Mouse (Mus musculus): ENCODE results near the gene Acss3.

Gene Acss3

GRCm38 (mm10) chr10:106998052-106998625 is 125.3 kb downstream of the Acss3 start:
- no peak for DNase-seq

DNA sequence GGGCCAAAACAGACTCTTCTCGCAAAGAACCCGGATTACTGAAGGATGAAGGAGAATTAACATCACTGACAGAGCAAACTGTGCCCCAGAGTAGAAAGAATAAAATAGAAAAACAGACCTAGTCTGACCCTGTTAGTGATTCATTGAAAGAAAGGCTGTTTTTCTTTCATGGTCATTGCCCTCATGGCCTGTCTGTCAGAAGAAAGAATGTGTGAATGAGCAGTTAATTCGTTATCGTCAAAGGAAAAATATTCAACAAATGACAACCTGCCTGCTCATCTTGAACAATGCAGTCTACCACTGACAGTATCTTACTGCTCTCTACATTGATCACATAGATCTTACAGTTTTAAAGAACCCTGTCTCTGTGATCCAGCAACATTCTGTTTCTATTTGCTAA is 134.0 kb downstream of the Acss3 start:
- DNase-seq, result no peak

DNA sequence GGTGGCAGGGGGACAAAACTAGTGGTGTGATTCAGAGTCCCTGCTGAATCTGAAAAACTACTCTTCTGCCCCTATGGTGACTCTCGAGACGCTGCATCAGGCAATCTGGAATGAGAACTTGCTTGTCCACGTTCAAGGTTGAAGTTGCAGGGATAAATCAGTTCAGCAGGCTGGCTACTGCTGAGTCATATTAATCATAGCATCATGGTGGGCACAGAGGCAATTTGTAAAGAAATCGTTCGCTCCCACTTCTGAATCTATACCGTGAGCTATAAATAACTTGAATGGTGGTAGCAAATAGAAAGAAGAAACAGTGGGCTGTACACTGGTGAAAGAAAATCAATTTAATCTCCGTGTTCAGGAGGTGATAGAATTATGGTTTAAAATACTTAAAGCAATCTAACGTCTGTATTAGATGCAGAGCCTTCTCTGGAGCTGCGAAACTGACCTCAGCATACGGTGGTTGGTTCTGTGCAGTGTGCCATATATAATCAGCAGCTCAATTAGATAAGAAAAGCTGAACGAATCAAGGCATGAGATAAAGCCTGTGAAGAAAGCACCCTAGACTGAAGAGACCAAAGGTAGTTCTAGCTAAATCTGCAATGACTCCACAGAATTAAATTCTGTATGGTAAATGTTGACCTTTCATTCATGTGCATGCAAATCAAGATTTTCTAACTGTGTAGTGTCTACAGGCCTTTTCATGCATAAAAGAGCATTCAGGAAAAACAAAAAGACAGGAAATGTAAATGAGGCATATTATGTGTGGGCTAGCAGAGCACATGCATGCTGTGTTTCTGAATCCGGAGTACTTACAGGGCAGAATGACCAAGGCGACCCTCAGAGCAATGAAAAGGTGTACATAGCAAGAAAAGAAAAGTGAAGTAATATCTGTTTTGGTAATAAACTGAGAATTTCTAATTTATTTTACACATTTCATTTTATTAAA is 148.0 kb downstream of the Acss3 start:
- DNase-seq, result no peak

GRCm38 (mm10) chr10:106959026-106959425 is 164.4 kb downstream of the Acss3 start:
- DNase-seq, result no peak

GRCm38 (mm10) chr10:106941380-106941779 is 182.1 kb downstream of the Acss3 start:
- no peak for DNase-seq

GRCm38 (mm10) chr10:106939441-106939840 is 184.0 kb downstream of the Acss3 start:
- DNase-seq, result no peak

GRCm38 (mm10) chr10:106938851-106939250 is 184.6 kb downstream of the Acss3 start:
- no peak for DNase-seq

DNA sequence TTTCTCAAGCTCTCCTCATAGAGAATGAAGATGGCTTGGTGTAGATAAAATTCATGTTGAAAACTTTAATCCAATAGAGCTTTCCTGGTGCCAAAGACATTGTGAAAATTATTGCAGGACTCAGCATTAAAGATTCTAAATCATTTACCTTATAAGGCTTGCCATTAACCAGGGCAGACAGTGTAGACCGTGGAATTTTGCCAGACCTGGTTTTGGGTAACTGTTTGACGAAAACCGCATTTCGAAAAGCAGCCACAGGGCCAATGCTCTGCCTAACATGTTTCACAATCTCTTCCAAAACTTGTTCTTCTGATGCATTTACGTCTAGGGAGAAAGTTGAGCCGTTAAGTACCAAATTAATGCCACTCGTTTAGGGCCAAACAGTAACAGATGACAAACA is 186.5 kb downstream of the Acss3 start:
- DNase-seq, result no peak

DNA sequence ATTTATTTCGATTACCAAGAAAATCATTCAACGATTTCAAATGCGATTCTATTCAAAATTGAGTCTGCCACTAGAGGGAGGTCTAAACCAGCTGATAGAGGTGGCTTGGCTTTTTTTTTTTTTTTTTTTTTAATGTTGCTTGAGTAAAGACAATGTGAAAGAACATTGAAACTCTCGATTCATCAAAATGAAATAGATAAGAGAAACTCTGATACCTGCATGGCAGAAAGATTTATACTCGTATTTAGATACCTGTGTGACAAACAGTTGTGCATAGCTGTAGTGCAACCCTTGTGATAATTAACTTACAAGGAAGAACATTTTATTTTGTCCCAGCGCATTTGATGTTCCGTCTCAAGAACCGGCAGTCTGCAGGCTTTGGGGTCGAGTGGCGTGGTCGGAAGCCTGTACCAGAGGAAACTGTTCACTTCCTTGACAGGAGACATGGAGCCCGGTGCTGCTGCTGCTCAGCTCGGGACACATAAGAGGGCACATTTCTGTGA is 190.8 kb downstream of the Acss3 start:
- DNase-seq, result no peak

DNA sequence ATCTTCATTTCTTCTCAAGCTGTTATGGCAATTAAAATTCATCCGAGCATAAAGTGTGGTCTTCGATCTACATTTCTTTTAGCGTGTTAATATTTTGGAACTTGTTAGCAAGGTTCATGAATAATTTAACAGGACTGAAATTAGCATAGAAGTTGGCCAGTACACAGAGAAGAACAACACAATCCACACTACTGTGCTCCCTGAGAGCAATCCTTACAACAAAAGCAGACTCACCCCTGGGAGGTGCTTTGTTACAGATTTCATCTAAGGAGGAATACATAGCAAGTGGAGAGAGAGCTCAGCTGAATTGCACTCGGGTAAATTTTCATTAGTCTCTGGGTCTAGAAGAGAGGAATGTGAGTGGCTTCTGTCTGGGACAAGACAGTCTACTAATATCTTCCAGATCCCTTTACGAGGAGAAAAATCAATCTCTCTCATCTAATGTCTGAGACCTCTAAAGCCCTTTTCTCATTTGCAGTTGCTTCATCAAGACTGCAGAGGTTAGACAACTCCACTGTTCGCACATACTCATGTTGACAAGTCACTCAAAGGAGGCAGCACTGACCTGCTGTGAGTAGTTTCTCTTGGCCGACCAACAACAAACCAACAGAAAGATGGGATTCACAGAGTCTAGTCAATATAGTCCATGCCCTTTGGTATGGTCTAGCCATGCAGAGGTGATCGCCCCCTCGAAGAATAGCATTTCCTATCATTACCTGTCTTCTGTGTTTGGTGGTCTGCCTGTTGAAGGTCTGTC is 194.7 kb downstream of the Acss3 start:
- no peak for DNase-seq

GRCm38 (mm10) chr10:106924798-106925197 is 198.7 kb downstream of the Acss3 start:
- no peak for DNase-seq

GRCm38 (mm10) chr10:106924334-106924733 is 199.1 kb downstream of the Acss3 start:
- DNase-seq, result no peak

- no peak for DNase-seq
Measured at GRCm38 (mm10) chr10:106914822-106915221, 208.6 kb downstream of the Acss3 start.

DNA sequence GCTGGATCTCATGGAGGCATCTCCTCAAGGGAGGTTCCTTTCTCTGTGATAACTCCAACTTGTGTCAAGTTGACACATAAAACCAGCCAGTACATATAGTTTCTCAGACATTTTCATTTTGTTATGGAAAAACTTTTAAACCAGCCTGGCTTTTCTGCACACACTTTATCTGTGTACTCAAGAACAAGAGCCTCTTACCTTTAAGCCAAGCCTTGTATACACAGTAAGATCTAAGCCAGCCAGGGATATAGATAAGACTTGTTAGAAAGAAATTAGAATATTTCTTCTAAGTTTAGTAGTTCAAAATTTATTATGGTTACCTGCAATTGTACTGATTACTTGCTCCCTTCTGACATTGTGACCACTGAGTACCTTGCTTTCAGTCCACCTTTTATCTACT is 209.2 kb downstream of the Acss3 start:
- no peak for DNase-seq

DNA sequence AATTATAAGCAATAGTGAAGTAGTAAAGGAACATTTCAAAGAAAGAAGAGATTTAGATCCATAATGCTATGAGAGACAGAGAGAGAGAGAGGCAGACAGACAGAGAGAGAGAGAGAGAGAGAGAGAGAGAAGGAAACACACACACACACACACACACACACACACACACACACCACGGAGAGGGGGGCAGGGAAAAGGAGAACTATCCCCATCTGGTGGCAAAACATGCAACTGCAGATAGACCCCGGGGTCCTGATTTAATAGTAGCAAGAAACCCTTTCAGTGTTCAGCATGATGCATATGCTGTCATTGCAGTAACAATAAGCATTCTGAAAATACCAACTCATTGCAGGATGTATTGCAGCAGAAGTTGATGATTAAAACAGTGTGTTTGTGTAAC is 210.4 kb downstream of the Acss3 start:
- no peak for DNase-seq

DNA sequence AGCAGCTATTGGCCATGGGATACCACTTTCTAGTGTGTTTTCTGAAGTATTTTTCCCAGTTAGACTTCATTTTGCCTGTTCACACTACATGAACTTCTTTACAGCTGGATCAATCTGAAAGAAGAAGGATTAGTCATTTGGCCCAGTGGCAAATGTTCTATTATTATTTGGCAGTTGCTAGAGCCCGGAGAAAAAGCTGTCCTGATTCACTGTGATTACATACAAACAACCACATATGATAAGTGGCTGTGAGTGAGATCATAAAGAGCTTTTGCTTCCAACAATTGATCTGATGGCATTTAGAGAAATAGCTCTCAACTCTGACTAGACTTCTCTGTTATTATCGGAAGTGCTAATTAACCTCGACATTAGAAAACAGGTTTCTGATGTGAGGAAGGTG is 213.4 kb downstream of the Acss3 start:
- DNase-seq, result no peak

- DNase-seq, result no peak
Measured at GRCm38 (mm10) chr10:106896351-106896750, 227.1 kb downstream of the Acss3 start.

All from thymus, postnatal 25 days (tissue).